Mouse (Mus musculus) neural tube, embryonic 15.5 days (tissue): ENCODE measurements around the gene Serpinf1. TPM values are rescaled to one million over a fixed set of nuclear protein-coding genes. Genes with fewer than 3 reads are reported as not detected.

Experiments
- ATAC-seq: fragments of 200-750 bp; cut with Nextera tagmentation; 2 replicates; pipeline ENCODE4 v1.8.0; 2017; ENCODE audit warnings: mild to moderate bottlenecking, moderate TSS enrichment, moderate library complexity; ENCODE audit not compliant: low FRiP score
- H3K27ac ChIP-seq: fragments of 300-500 bp; sonication (generic); replicated peaks from 2 replicates; pipeline ENCODE4 v1.5.1; 2015; ENCODE audit warnings: mild to moderate bottlenecking, inconsistent platforms
- H3K27me3 ChIP-seq: fragments of 300-500 bp; sonication (generic); replicated peaks from 2 replicates; pipeline ENCODE4 v1.6.1; 2015; ENCODE audit warnings: inconsistent platforms
- H3K36me3 ChIP-seq: fragments of 300-500 bp; sonication (generic); 2 replicates; pipeline ENCODE4 v1.6.1; 2015; ENCODE audit warnings: inconsistent platforms
- H3K4me1 ChIP-seq: fragments of 300-500 bp; sonication (generic); 2 replicates; pipeline ENCODE4 v1.6.1; 2015; ENCODE audit warnings: inconsistent platforms
- H3K4me2 ChIP-seq: fragments of 300-500 bp; sonication (generic); 2 replicates; pipeline ENCODE4 v1.6.1; 2015; ENCODE audit warnings: inconsistent platforms, mild to moderate bottlenecking, moderate library complexity
- H3K4me3 ChIP-seq: fragments of 300-500 bp; sonication (generic); replicated peaks from 2 replicates; pipeline ENCODE4 v1.5.1; 2015; ENCODE audit warnings: mild to moderate bottlenecking, inconsistent platforms
- H3K9ac ChIP-seq: fragments of 300-500 bp; sonication (generic); replicated peaks from 2 replicates; pipeline ENCODE4 v1.6.1; 2015; ENCODE audit warnings: mild to moderate bottlenecking, inconsistent platforms
- H3K9me3 ChIP-seq: fragments of 300-500 bp; sonication (generic); replicated peaks from 2 replicates; pipeline ENCODE4 v1.6.1; 2016; ENCODE audit warnings: inconsistent platforms
- WGBS: fragments of 180-500 bp; shearing (Covaris S2); methylation state at CpG from one replicate; pipeline ENCODE4 v1.1.7; 2015; ENCODE audit warnings: mixed read lengths; 5-methylcytosine and 5-hydroxymethylcytosine counted together
- polyA plus RNA-seq: library from polyadenylated mRNA; unstranded; fragments of >200 nt; fragmentation: Nextera tagmentation; extraction: Ambion mirVana; gene quantifications from 2 replicates; pipeline ENCODE4 v1.2.1, GENCODE M21; 2015

Gene Serpinf1
- polyA plus RNA-seq, 1 experiment from 2014 or later = 69.1 TPM

DNA sequence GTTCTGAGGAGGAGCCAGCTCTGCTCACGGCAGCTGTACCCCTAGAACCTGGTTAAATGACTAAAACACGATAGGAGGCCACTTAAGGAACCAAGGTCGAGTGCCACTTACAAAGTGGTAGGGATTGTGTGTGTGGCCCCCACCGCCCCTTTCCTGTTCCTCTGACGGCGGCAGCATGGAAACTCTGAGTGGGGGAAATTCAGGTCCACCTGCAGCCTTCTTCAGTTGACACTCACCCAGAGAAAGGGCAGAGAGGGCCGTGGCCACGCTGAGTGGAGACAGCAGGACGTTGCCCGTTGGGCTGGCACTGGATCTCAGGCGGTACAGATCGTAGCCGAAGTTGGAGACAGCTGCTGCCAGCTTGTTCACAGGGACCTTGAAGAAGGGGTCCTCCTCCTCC is 6.5 kb downstream of the Serpinf1 start:
- WGBS = 90% methylated on average over 13 of the region's 13 CpGs
- Histone ChIP-seq H3K4me3 (no peak overlapping the region), H3K27me3 (no peaks in the 10 kb centered on the region), H3K9ac (no peak overlapping the region), H3K9me3 (no peaks in the 10 kb centered on the region), H3K36me3 (no peaks in the 10 kb centered on the region), H3K4me1 (no peaks in the 10 kb centered on the region; the same call in 1 of the 2 replicates), H3K27ac (no peak overlapping the region), H3K4me2 (no peak overlapping the region)
- no peak for ATAC-seq

DNA sequence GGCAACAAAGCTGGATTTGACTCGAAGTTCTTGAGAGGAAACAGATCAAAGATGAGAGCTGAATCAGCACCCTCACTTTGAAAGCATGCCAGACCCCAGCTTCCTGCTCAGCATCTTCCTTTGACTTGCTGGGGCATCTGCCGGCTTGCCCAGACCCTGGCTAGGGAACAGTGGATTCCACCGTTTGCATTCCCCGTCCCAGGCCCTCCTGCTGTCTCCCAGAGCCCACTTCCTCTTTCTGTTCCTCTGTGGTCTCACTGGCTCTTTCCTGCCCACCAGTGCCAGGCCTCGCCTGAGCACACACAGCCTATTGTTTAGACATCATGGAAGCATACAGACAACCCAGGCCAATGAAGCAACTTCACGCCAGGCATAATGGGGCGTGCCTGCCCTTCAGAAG is 7.4 kb downstream of the Serpinf1 start:
- no peak overlapping the region for H3K9ac ChIP-seq
- no peaks in the 10 kb centered on the region for H3K9me3 ChIP-seq
- 0 out of 2 replicates have a peak overlapping the region, but pooled peaks have one; percentile 9 for H3K27ac ChIP-seq
- no peak for ATAC-seq
- 38% methylated on average over 7 of the region's 7 CpGs for WGBS
- H3K4me3 ChIP-seq = no peak overlapping the region
- no peaks in the 10 kb centered on the region for H3K27me3 ChIP-seq
- H3K4me1 ChIP-seq = no peaks in the 10 kb centered on the region; the same call in 1 of the 2 replicates
- H3K36me3 ChIP-seq = peaks cover 3% of the 10 kb centered on the region; the same call in 1 of the 2 replicates
- H3K4me2 ChIP-seq = no peak overlapping the region

DNA sequence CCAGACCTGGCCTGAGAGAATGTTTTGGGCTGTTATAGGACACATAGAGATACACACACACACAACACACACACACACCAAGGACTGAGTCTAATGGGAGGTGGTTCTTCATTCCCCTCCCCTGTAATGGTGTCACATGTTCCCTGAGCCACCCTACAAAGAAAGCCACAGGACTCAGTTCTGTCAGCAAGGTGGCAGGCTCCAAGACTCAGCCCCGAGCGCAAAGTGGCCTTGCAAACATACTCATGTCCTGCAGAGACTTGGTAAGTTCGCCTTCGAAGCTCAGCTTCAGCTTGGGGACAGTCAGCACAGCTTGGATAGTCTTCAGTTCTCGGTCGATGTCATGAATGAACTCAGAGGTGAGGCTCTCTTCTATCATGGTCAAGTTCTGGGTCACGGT is 11.9 kb downstream of the Serpinf1 start:
- ATAC-seq = no peak
- H3K4me2 ChIP-seq = no peak overlapping the region
- H3K4me3 ChIP-seq = no peak overlapping the region
- H3K27ac ChIP-seq = no peak overlapping the region
- H3K4me1 ChIP-seq = no peaks in the 10 kb centered on the region; the same call in 1 of the 2 replicates
- H3K27me3 ChIP-seq = no peaks in the 10 kb centered on the region
- 95% methylated on average over 7 of the region's 7 CpGs for WGBS
- peaks cover 3% of the 10 kb centered on the region; the same call in 1 of the 2 replicates for H3K36me3 ChIP-seq
- H3K9ac ChIP-seq = no peak overlapping the region
- no peaks in the 10 kb centered on the region for H3K9me3 ChIP-seq

- ATAC-seq = no peak
- 74% methylated on average over 17 of the region's 17 CpGs for WGBS
- H3K4me1 ChIP-seq = no peaks in the 10 kb centered on the region
- no peaks in the 10 kb centered on the region for H3K27me3 ChIP-seq
- H3K4me3 ChIP-seq = no peak overlapping the region
- peaks cover 3% of the 10 kb centered on the region; the same call in 1 of the 2 replicates for H3K36me3 ChIP-seq
- H3K4me2 ChIP-seq = no peak overlapping the region
- no peaks in the 10 kb centered on the region for H3K9me3 ChIP-seq
- H3K9ac ChIP-seq = no peak overlapping the region
- peak overlapping the region; percentile 58 for H3K27ac ChIP-seq
Measured at GRCm38 (mm10) chr11:75409679-75410575, 12.6 kb downstream of the Serpinf1 start.

DNA sequence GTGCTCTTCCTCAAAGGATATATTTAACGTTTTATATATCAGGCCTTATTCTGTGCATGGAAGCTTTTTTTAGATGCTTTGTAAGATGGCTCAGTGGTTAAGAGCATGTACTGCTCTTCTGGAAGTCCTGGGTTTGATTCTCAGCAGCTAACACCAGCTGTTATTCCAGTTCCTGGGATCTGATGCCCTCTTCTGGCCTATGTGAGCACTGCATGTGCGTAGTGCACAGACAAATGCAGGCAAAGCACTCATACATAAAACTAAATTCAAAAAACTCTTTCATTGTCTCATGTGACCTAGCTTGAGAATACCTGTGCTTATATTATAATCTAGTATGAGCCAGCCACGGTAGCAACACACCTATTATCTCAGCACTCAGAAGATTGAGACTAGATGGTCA is 15.6 kb downstream of the Serpinf1 start:
- no peak overlapping the region for H3K27ac ChIP-seq
- H3K27me3 ChIP-seq = no peaks in the 10 kb centered on the region
- no peak for ATAC-seq
- no peak overlapping the region for H3K4me3 ChIP-seq
- H3K4me2 ChIP-seq = no peak overlapping the region
- no peaks in the 10 kb centered on the region for H3K9me3 ChIP-seq
- H3K9ac ChIP-seq = no peak overlapping the region
- no peaks in the 10 kb centered on the region for H3K4me1 ChIP-seq
- 52% methylated on average over 3 of the region's 3 CpGs for WGBS
- peaks cover 3% of the 10 kb centered on the region; the same call in 1 of the 2 replicates for H3K36me3 ChIP-seq

- peaks cover 3% of the 10 kb centered on the region; the same call in 1 of the 2 replicates for H3K36me3 ChIP-seq
- H3K4me3 ChIP-seq = no peak overlapping the region
- H3K9ac ChIP-seq = no peak overlapping the region
- H3K4me2 ChIP-seq = no peak overlapping the region
- 64% methylated on average over 4 of the region's 4 CpGs for WGBS
- ATAC-seq = no peak
- H3K27me3 ChIP-seq = no peaks in the 10 kb centered on the region
- no peaks in the 10 kb centered on the region for H3K9me3 ChIP-seq
- no peaks in the 10 kb centered on the region for H3K4me1 ChIP-seq
- no peak overlapping the region for H3K27ac ChIP-seq
Measured at GRCm38 (mm10) chr11:75406104-75406503, 16.4 kb downstream of the Serpinf1 start.

GRCm38 (mm10) chr11:75404801-75405200 is 17.7 kb downstream of the Serpinf1 start:
- no peaks in the 10 kb centered on the region for H3K36me3 ChIP-seq
- no peak for ATAC-seq
- H3K9me3 ChIP-seq = no peaks in the 10 kb centered on the region
- H3K9ac ChIP-seq = no peak overlapping the region
- H3K27me3 ChIP-seq = no peaks in the 10 kb centered on the region
- 95% methylated on average over 6 of the region's 6 CpGs for WGBS
- no peak overlapping the region for H3K27ac ChIP-seq
- H3K4me1 ChIP-seq = no peaks in the 10 kb centered on the region
- H3K4me2 ChIP-seq = no peak overlapping the region
- H3K4me3 ChIP-seq = no peak overlapping the region

DNA sequence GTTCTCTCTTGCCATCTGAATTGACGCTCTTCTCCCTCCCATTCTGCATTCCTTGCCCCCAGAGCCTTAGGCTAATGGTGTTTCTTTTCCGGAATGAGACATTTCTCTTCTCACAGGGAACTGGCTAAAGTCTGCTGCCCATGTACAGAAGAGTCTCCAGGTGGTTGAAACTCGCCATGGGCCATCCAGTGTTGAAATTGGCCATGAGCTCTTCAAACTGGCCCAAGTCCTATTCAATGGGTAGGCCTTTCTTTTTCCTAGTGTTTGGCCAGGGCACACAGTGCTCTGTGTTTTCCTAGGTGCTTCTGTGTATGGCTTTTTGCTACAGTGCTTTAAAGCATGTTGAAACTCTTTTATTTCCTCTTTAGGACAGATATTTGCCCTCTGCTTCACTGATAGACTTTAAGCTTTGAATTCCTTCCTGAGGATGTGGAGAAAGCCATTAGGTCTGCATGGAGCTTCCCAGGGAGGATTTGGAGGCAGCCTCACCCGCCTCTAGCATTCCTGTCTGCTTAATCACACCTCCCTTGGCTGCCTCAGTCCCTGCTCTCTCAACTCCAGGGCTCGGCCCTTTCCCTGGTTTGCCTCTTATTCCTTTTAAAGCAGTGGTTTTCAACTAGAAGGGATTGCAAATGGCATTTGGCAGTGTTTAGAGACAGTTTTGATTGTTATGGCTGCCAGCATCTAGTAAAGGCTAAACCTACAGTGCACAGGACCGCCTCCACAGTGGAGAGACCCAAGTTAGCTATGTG is 19.0 kb downstream of the Serpinf1 start:
- no peaks in the 10 kb centered on the region for H3K27me3 ChIP-seq
- H3K9ac ChIP-seq = no peak overlapping the region
- no peaks in the 10 kb centered on the region for H3K4me1 ChIP-seq
- no peak overlapping the region for H3K4me3 ChIP-seq
- H3K4me2 ChIP-seq = no peak overlapping the region
- H3K36me3 ChIP-seq = no peaks in the 10 kb centered on the region
- 82% methylated on average over 6 of the region's 6 CpGs for WGBS
- H3K9me3 ChIP-seq = no peaks in the 10 kb centered on the region
- no peak overlapping the region for H3K27ac ChIP-seq
- no peak for ATAC-seq

DNA sequence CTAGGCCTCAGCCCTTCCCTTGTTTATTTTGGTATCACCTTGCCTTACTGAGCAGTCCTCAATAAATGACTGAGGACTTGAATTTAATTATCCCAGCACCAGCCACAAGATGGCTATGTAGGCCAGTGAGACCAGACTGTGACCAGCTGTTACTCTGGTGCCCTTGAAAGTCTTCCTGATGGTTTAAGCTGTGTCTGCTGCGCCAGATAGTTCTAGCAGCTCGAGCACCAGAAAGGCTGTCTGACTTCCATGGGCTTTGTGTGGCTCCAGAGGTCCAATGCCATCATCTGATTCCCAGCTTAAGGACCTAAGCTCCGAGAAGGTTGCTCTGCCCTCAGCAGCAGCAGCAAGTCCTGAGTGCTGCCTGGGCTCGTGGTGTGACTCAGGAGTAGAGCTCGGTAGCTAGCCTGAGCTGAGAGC is 20.2 kb downstream of the Serpinf1 start:
- Histone ChIP-seq H3K4me2 (no peak overlapping the region), H3K27me3 (no peaks in the 10 kb centered on the region), H3K9ac (no peak overlapping the region), H3K36me3 (no peaks in the 10 kb centered on the region), H3K4me1 (no peaks in the 10 kb centered on the region), H3K9me3 (no peaks in the 10 kb centered on the region), H3K4me3 (no peak overlapping the region), H3K27ac (peak overlapping the region; percentile 28; the same call in 1 of the 2 replicates)
- peak; percentile 59; the same call in 1 of the 2 replicates for ATAC-seq
- WGBS = 67% methylated on average over 5 of the region's 5 CpGs

DNA sequence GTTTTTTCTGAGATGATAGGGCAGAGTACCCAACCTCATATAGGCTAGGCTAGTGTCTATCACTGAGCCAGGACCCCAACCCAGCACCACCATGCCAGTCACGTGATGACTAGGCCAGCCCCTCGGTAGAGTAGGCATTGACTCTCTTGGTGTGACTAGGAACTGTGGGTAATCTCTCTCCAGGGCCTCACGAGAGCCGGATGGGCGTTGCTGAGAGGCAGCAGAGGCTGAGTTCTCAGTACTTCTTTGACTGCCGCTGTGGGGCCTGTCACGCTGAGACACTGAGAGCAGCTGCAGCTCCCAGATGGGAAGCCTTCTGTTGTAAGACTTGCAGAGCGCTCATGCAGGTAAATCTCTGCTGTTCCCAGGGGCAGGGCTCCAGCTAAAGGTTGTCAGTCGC is 22.4 kb downstream of the Serpinf1 start:
- Histone ChIP-seq H3K27me3 (no peaks in the 10 kb centered on the region), H3K9me3 (no peaks in the 10 kb centered on the region), H3K4me2 (no peak overlapping the region), H3K27ac (no peak overlapping the region), H3K4me3 (no peak overlapping the region), H3K9ac (no peak overlapping the region), H3K36me3 (no peaks in the 10 kb centered on the region), H3K4me1 (no peaks in the 10 kb centered on the region)
- ATAC-seq = no peak
- WGBS = 60% methylated on average over 9 of the region's 9 CpGs

GRCm38 (mm10) chr11:75399411-75399841 is 23.1 kb downstream of the Serpinf1 start:
- Histone ChIP-seq H3K4me1 (no peaks in the 10 kb centered on the region), H3K4me2 (no peak overlapping the region), H3K36me3 (no peaks in the 10 kb centered on the region), H3K4me3 (no peak overlapping the region), H3K9ac (no peak overlapping the region), H3K27me3 (no peaks in the 10 kb centered on the region), H3K9me3 (no peaks in the 10 kb centered on the region), H3K27ac (no peak overlapping the region)
- WGBS = 81% methylated on average over 11 of the region's 11 CpGs
- ATAC-seq = no peak
